Mouse (Mus musculus) erythroid progenitor cell, adult 5-6 weeks (primary cell): ENCODE data around the gene Klk8. TPM values are rescaled to one million over a fixed set of nuclear protein-coding genes. Genes with fewer than 3 reads are reported as not detected.

Source experiments
- total RNA-seq, 2 experiments: library from RNA; stranded (forward) in 1 of 2; stranded (reverse) in 1 of 2; fragments of 150-400 nt in 1 of 2; fragments of 186-747, 209-891 nt in 1 of 2; gene quantifications; 2 replicates each; pipeline versions ENCODE4 v1.2.3 to v1.2.4; 2015 to 2017; ENCODE audit warnings: low replicate concordance in 2 of 2

Gene Klk8
- total RNA-seq, 2 experiments from 2014 or later, result not detected

Other genes with a start within 250 kb of the Klk8 start
- not detected in 2 replicates for gene Zfp658, start 235.3 kb upstream of the Klk8 start, total RNA-seq (2015; ENCODE audit: low replicate concordance)
- 0.51 and 0.91 TPM in 2 replicates for gene Zfp658, start 235.3 kb upstream of the Klk8 start, total RNA-seq (2017; ENCODE audit: low replicate concordance)
- gene Zfp719, start 218.0 kb upstream of the Klk8 start, total RNA-seq (2015; ENCODE audit: low replicate concordance), result 0.84 and 2.9 TPM in 2 replicates
- 0.15 and 5.5 TPM in 2 replicates for gene Zfp719, start 218.0 kb upstream of the Klk8 start, total RNA-seq (2017; ENCODE audit: low replicate concordance)
- not detected in 2 replicates for gene Zfp819, start 190.4 kb upstream of the Klk8 start, total RNA-seq (2015; ENCODE audit: low replicate concordance)
- gene Zfp819, start 190.4 kb upstream of the Klk8 start, total RNA-seq (2017; ENCODE audit: low replicate concordance), result not detected in 2 replicates
- not detected in 2 replicates for gene Ceacam18, start 162.9 kb upstream of the Klk8 start, total RNA-seq (2015; ENCODE audit: low replicate concordance)
- gene Ceacam18, start 162.9 kb upstream of the Klk8 start, total RNA-seq (2017; ENCODE audit: low replicate concordance), result not detected in 2 replicates
- gene Siglece, start 137.4 kb upstream of the Klk8 start, total RNA-seq (2015; ENCODE audit: low replicate concordance), result 5.8 and 7.1 TPM in 2 replicates
- gene Siglece, start 137.4 kb upstream of the Klk8 start, total RNA-seq (2017; ENCODE audit: low replicate concordance), result 3.9 and 8.8 TPM in 2 replicates
- gene Ctu1, start 125.6 kb upstream of the Klk8 start, total RNA-seq (2015; ENCODE audit: low replicate concordance), result 2.1 and 3.2 TPM in 2 replicates
- gene Ctu1, start 125.6 kb upstream of the Klk8 start, total RNA-seq (2017; ENCODE audit: low replicate concordance), result 0.51 TPM in 1 of 2 replicates, not detected in the other
- gene Klk14, start 107.2 kb upstream of the Klk8 start, total RNA-seq (2015; ENCODE audit: low replicate concordance), result not detected in 2 replicates
- not detected in 2 replicates for gene Klk14, start 107.2 kb upstream of the Klk8 start, total RNA-seq (2017; ENCODE audit: low replicate concordance)
- gene Klk13, start 85.0 kb upstream of the Klk8 start, total RNA-seq (2015; ENCODE audit: low replicate concordance), result not detected in 2 replicates
- gene Klk13, start 85.0 kb upstream of the Klk8 start, total RNA-seq (2017; ENCODE audit: low replicate concordance), result not detected in 2 replicates
- not detected in 2 replicates for gene Klk12, start 28.7 kb upstream of the Klk8 start, total RNA-seq (2015; ENCODE audit: low replicate concordance)
- gene Klk12, start 28.7 kb upstream of the Klk8 start, total RNA-seq (2017; ENCODE audit: low replicate concordance), result not detected in 2 replicates
- not detected in 2 replicates for gene Klk11, start 23.0 kb upstream of the Klk8 start, total RNA-seq (2015; ENCODE audit: low replicate concordance)
- gene Klk11, start 23.0 kb upstream of the Klk8 start, total RNA-seq (2017; ENCODE audit: low replicate concordance), result not detected in 2 replicates
- not detected in 2 replicates for gene Klk10, start 16.5 kb upstream of the Klk8 start, total RNA-seq (2015; ENCODE audit: low replicate concordance)
- not detected in 2 replicates for gene Klk10, start 16.5 kb upstream of the Klk8 start, total RNA-seq (2017; ENCODE audit: low replicate concordance)
- gene Klk9, start 5.7 kb upstream of the Klk8 start, total RNA-seq (2015; ENCODE audit: low replicate concordance), result not detected in 2 replicates
- not detected in 2 replicates for gene Klk9, start 5.7 kb upstream of the Klk8 start, total RNA-seq (2017; ENCODE audit: low replicate concordance)
- not detected in 2 replicates for gene Klk7, start 13.7 kb downstream of the Klk8 start, total RNA-seq (2015; ENCODE audit: low replicate concordance)
- not detected in 2 replicates for gene Klk7, start 13.7 kb downstream of the Klk8 start, total RNA-seq (2017; ENCODE audit: low replicate concordance)
- gene Klk6, start 26.9 kb downstream of the Klk8 start, total RNA-seq (2015; ENCODE audit: low replicate concordance), result not detected in 2 replicates
- gene Klk6, start 26.9 kb downstream of the Klk8 start, total RNA-seq (2017; ENCODE audit: low replicate concordance), result not detected in 2 replicates
- not detected in 2 replicates for gene Klk5, start 44.4 kb downstream of the Klk8 start, total RNA-seq (2015; ENCODE audit: low replicate concordance)
- not detected in 2 replicates for gene Klk5, start 44.4 kb downstream of the Klk8 start, total RNA-seq (2017; ENCODE audit: low replicate concordance)
- not detected in 2 replicates for gene Klk4, start 83.6 kb downstream of the Klk8 start, total RNA-seq (2015; ENCODE audit: low replicate concordance)
- gene Klk4, start 83.6 kb downstream of the Klk8 start, total RNA-seq (2017; ENCODE audit: low replicate concordance), result not detected in 2 replicates
- not detected in 2 replicates for gene Klk15, start 136.2 kb downstream of the Klk8 start, total RNA-seq (2015; ENCODE audit: low replicate concordance)
- not detected in 2 replicates for gene Klk15, start 136.2 kb downstream of the Klk8 start, total RNA-seq (2017; ENCODE audit: low replicate concordance)
- not detected in 2 replicates for gene Klk1b8, start 153.1 kb downstream of the Klk8 start, total RNA-seq (2015; ENCODE audit: low replicate concordance)
- gene Klk1b8, start 153.1 kb downstream of the Klk8 start, total RNA-seq (2017; ENCODE audit: low replicate concordance), result not detected in 2 replicates
- not detected in 2 replicates for gene Klk1b1, start 169.2 kb downstream of the Klk8 start, total RNA-seq (2015; ENCODE audit: low replicate concordance)
- not detected in 2 replicates for gene Klk1b1, start 169.2 kb downstream of the Klk8 start, total RNA-seq (2017; ENCODE audit: low replicate concordance)
- not detected in 2 replicates for gene Klk1b9, start 178.5 kb downstream of the Klk8 start, total RNA-seq (2015; ENCODE audit: low replicate concordance)
- gene Klk1b9, start 178.5 kb downstream of the Klk8 start, total RNA-seq (2017; ENCODE audit: low replicate concordance), result not detected in 2 replicates
- gene Klk1b11, start 198.3 kb downstream of the Klk8 start, total RNA-seq (2015; ENCODE audit: low replicate concordance), result not detected in 2 replicates
- not detected in 2 replicates for gene Klk1b11, start 198.3 kb downstream of the Klk8 start, total RNA-seq (2017; ENCODE audit: low replicate concordance)
- gene Klk1b26, start 214.6 kb downstream of the Klk8 start, total RNA-seq (2015; ENCODE audit: low replicate concordance), result not detected in 2 replicates
- not detected in 2 replicates for gene Klk1b26, start 214.6 kb downstream of the Klk8 start, total RNA-seq (2017; ENCODE audit: low replicate concordance)